Mouse (Mus musculus) intestine, embryonic 14.5 days (tissue): ENCODE results near the gene Rere. TPM values are rescaled to one million over a fixed set of nuclear protein-coding genes. Genes with fewer than 3 reads are reported as not detected.
A peak's percentile ranks its signal among the peaks of the same experiment; 100 is the strongest.

ENCODE experiments used
- ATAC-seq: fragments of 200-750 bp; cut with Nextera tagmentation; replicated peaks from 2 replicates; pipeline ENCODE4 v1.8.0; 2017; ENCODE audit warnings: low read depth, moderate number of reproducible peaks, moderate TSS enrichment, moderate library complexity; ENCODE audit not compliant: low FRiP score, low TSS enrichment
- DNase-seq: peaks from one replicate; pipeline ENCODE4 v3.0.0-alpha.2; 2018; ENCODE audit warnings: low spot score
- H3K27ac ChIP-seq: fragments of 300-500 bp; sonication (generic); 2 replicates; pipeline ENCODE4 v1.5.1; 2014; ENCODE audit warnings: low read depth, mild to moderate bottlenecking, control low read depth
- H3K27me3 ChIP-seq: fragments of 300-500 bp; sonication (generic); replicated peaks from 2 replicates; pipeline ENCODE4 v1.6.1; 2014; ENCODE audit warnings: low read length, control low read depth; ENCODE audit not compliant: control insufficient read depth, insufficient read depth
- H3K36me3 ChIP-seq: fragments of 300-500 bp; sonication (generic); 2 replicates; pipeline ENCODE4 v1.6.1; 2014; ENCODE audit warnings: low read length, control low read depth; ENCODE audit not compliant: control insufficient read depth, insufficient read depth
- H3K4me1 ChIP-seq: fragments of 300-500 bp; sonication (generic); replicated peaks from 2 replicates; pipeline ENCODE4 v1.6.1; 2014; ENCODE audit warnings: low read length, control low read depth, mixed read lengths; ENCODE audit not compliant: control insufficient read depth, insufficient read depth
- H3K4me2 ChIP-seq: fragments of 300-500 bp; sonication (generic); 2 replicates; pipeline ENCODE4 v1.6.1; 2014; ENCODE audit warnings: low read length
- H3K4me3 ChIP-seq: fragments of 300-500 bp; sonication (generic); 2 replicates; pipeline ENCODE4 v1.5.1; 2014; ENCODE audit warnings: low read depth, low read length, control low read depth, mixed read lengths
- H3K9ac ChIP-seq: fragments of 300-500 bp; sonication (generic); 2 replicates; pipeline ENCODE4 v1.6.1; 2014; ENCODE audit warnings: mild to moderate bottlenecking, low read length
- H3K9me3 ChIP-seq: fragments of 300-500 bp; sonication (generic); 2 replicates; pipeline ENCODE4 v1.6.1; 2016; ENCODE audit warnings: low read length, control low read depth; ENCODE audit not compliant: control insufficient read depth
- WGBS: fragments of 180-500 bp; shearing (Covaris S2); extraction: QIAGEN DNeasy Blood & Tissue Kit; methylation state at CpG from one replicate; pipeline ENCODE4 v1.1.7; 2014; 5-methylcytosine and 5-hydroxymethylcytosine counted together
- polyA plus RNA-seq: library from polyadenylated mRNA; unstranded; fragments of >200 nt; fragmentation: Nextera tagmentation; extraction: Ambion mirVana; gene quantifications from 2 replicates; pipeline ENCODE4 v1.2.1, GENCODE M21; 2014

Rere gene
- polyA plus RNA-seq, 1 experiment from 2014 or later = 38.0 TPM

DNA sequence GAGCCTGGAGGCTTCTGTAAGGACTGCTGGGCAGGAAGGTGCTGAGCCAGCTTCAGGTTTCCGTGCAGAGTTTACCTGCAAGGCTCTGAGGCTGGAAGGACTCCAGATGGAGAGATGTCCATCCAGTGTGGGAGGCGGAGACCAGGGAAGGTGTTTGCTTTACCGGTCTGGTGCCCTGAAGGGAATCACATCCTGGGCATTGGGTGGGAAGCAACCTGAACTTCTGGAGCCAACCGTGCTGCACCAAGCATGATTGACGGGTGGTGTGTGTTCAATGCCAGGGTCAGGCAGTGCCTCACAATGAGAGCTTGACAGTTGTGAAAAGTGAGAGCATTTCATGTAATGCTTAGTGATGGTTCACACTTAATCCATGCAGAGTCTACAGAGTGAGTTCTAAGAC lies 32.5 kb upstream of the Rere start:
- no peak overlapping the region for H3K4me3 ChIP-seq
- no peaks in the 10 kb centered on the region for H3K4me1 ChIP-seq
- no peak overlapping the region for H3K4me2 ChIP-seq
- no peak overlapping the region for H3K9ac ChIP-seq
- ATAC-seq = no peak
- no peaks in the 10 kb centered on the region for H3K9me3 ChIP-seq
- no peak for DNase-seq
- H3K27ac ChIP-seq = no peak overlapping the region
- H3K36me3 ChIP-seq = peaks cover 69% of the 10 kb centered on the region
- H3K27me3 ChIP-seq = no peaks in the 10 kb centered on the region
- WGBS = 81% methylated on average over 5 of the region's 5 CpGs

DNA sequence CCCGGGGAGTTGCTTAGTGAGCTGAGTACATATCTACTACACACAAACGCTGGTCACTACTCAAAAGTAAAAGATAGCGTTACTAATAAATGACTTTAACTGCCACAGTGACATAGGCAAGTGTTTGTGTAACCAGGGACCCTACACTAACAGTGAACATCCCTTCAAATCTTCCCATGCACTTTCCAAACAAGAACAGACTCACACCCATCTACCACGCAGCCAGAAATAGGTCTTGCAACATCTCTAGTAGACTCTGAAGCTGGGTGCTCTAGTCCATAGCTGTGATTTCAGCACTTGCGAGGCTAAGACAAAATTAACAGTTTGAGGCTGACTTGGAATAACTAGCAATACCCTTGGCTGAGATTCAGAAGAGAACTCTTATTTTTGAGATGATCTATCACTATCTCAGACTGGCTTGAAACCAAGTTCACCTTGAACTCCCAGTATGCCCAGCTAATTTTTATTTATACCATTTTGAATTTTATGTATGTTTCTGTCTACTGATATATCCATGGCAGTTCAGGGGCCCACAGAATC lies 31.6 kb upstream of the Rere start:
- H3K4me1 ChIP-seq = no peaks in the 10 kb centered on the region
- 78% methylated on average over 5 of the region's 5 CpGs for WGBS
- peaks cover 60% of the 10 kb centered on the region for H3K36me3 ChIP-seq
- H3K9me3 ChIP-seq = no peaks in the 10 kb centered on the region
- no peak overlapping the region for H3K4me3 ChIP-seq
- H3K27ac ChIP-seq = no peak overlapping the region
- H3K4me2 ChIP-seq = no peak overlapping the region
- H3K27me3 ChIP-seq = no peaks in the 10 kb centered on the region
- DNase-seq (no peak), ATAC-seq (no peak)
- no peak overlapping the region for H3K9ac ChIP-seq

DNA sequence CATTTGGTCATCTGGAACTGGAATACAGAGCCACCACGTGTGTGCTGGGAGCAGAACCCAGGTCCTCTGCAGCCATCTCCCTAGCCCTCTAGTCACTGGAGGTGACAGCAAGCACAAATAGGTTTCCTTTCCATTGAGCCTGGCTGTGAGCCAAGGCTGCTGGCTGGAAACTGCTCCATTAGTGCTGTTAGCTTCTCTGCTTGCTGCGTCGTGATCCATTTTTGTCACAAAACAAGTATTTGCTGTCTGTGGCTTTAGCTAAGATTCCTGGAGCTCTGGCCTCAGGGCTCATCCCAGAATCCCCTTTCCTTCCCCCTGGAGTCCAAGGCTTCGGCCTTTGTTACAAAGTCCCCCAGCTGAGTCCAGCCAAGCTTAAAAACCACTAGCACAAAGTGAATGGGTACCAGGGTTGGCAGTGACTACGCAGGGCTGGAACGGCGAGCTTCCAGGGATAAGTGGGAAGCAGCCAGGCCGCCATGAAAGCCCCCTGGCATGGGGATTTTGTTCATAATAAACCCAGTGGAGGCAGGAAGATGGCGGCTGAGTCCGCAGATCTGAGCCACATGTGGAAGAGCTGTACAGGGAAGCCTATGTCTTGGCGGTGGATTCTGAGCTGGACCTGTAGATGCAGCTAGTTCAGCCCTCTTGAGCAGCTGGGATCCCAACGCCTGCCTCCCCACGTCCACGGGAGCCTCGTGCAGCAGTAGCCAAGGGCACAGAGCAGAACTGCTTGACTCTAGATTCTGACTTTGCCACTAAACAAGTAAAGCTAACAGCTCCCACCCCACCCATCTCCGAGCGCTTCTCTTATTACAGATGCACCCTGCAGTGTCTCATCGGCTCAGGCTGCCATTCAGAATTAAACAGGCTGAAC lies 30.7 kb upstream of the Rere start:
- H3K4me2 ChIP-seq = no peak overlapping the region
- ATAC-seq = no peak
- no peak overlapping the region for H3K4me3 ChIP-seq
- H3K9me3 ChIP-seq = no peaks in the 10 kb centered on the region
- H3K9ac ChIP-seq = no peak overlapping the region
- peaks cover 50% of the 10 kb centered on the region for H3K36me3 ChIP-seq
- H3K4me1 ChIP-seq = no peaks in the 10 kb centered on the region
- no peaks in the 10 kb centered on the region for H3K27me3 ChIP-seq
- DNase-seq = no peak
- no peak overlapping the region; the same call in 1 of the 2 replicates for H3K27ac ChIP-seq
- 63% methylated on average over 18 of the region's 18 CpGs for WGBS

DNA sequence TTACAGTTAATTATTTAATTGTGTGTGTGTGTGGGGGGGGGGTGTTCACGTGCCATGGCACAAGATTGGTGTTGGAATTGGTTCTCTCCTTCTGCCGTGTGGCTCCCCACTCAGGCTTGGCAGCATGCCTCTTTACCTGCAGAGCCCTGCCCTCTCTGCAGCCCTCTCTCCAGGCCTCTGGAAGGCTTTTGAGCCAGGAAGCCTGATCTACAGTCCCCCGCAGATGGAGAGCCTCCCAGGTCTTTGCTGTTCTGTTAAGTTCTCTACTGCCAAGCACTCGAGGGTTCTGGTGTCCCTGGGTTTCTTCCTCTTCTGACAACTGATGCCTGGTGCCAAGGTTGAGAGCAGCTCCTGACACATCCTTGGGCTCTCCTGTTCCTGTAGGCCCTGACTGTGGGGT lies 27.0 kb upstream of the Rere start:
- H3K27ac ChIP-seq = no peak overlapping the region
- H3K4me3 ChIP-seq = no peak overlapping the region
- no peaks in the 10 kb centered on the region for H3K27me3 ChIP-seq
- H3K9me3 ChIP-seq = no peaks in the 10 kb centered on the region
- peaks cover 11% of the 10 kb centered on the region for H3K4me1 ChIP-seq
- DNase-seq = no peak
- whole genome bisulfite sequencing = 64% methylated on average over 4 of the region's 4 CpGs
- H3K4me2 ChIP-seq = no peak overlapping the region
- no peak overlapping the region for H3K9ac ChIP-seq
- peaks cover 14% of the 10 kb centered on the region for H3K36me3 ChIP-seq
- ATAC-seq = no peak

DNA sequence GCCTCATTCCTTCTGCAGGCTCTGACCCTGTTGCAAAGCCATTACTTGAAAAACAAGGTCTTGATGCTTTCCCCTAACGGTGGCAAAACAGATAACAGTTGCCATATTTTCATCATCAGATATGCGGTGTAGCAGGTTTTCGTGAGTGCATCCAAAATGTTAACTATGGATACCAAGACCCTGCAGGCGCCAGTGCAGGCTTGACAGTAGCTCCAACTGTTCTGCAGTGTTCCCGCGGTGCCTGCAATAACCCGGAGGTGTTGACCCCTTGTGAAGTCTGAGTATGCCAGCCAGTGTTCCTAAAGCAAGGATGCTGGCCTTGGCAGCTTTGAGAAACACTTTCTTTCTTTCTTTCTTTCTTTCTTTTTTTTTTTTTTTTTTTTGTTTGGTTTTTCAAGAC lies 26.3 kb upstream of the Rere start:
- no peak overlapping the region for H3K4me3 ChIP-seq
- H3K9ac ChIP-seq = no peak overlapping the region
- H3K4me1 ChIP-seq = peaks cover 11% of the 10 kb centered on the region
- ATAC-seq = no peak
- no peaks in the 10 kb centered on the region for H3K27me3 ChIP-seq
- WGBS = 90% methylated on average over 7 of the region's 7 CpGs
- H3K36me3 ChIP-seq = peaks cover 6% of the 10 kb centered on the region
- no peak overlapping the region for H3K4me2 ChIP-seq
- H3K9me3 ChIP-seq = no peaks in the 10 kb centered on the region
- no peak for DNase-seq
- H3K27ac ChIP-seq = no peak overlapping the region

DNA sequence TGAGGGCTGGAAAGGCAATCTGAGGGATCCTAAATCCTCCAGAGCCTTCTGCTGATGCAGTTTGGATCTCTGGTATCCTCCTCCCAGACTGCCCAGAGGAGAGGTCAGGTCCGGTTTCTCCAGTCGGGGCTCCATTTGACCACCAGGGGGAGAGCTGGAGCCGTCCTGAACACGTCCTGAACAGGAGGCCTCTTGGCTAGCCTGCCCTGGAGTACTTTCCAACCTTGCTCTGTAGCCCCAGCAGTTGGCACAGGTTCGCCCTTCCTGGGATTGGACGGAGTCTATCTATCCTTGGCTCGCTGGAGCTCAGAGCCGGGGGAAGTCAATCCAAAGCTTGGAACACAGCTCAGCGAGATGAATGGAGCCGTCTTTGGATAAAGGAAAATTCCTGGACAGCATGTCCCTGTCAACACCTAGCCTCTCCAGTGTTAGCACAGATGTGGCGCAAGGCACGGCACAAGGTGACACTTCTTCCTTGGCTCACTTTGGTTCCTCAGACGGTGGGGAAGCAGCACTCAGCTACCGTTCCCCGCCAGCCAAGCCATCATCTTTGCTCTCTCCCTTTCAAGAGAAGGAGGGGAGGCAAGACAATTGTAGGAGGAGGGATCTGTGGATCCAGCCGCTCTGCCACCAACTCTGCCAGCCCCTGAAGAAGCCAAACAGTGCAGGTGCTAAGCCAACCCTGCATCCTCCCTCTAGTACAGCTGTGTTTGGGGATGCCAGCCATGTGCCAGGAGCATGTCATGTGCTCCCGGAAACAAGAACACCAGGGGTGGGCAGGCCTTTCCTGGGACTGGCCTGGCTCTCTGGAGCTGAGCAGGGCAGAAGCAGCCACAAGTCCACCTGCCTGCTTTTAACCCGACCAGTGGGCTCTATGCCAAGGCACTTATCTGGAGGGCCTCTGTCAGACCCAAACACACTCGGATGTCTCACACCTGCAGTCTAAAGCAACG lies 23.9 kb upstream of the Rere start:
- Histone ChIP-seq H3K9ac (no peak overlapping the region), H3K4me3 (no peak overlapping the region), H3K9me3 (no peaks in the 10 kb centered on the region), H3K27me3 (no peaks in the 10 kb centered on the region), H3K4me1 (peaks cover 11% of the 10 kb centered on the region), H3K4me2 (no peak overlapping the region), H3K27ac (peak overlapping the region; percentile 57), H3K36me3 (no peaks in the 10 kb centered on the region)
- DNase-seq (peak; percentile 94), ATAC-seq (peak; percentile 59)
- 46% methylated on average over 20 of the region's 20 CpGs for WGBS

DNA sequence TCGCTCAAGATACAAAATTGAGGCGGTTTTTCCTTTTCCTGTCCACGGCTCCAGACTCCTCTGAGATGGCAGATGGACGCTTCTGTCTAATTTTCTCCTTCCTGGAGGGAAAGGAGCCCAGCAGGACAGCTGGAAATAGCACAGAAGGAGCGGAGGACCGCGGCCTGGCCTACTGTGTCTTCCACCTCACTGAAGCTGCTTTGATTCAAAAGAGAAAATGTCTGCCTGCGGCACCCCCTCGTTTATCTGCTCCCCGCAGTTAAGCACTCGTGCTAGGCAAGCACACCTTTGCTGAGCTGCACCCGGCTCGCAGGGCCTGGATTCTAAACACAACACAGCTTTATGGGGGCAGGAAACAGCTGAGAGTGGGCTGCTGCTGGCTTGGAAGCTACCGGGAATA lies 23.1 kb upstream of the Rere start:
- no peak for ATAC-seq
- Histone ChIP-seq H3K27ac (peak overlapping the region; percentile 57), H3K9me3 (no peaks in the 10 kb centered on the region), H3K27me3 (no peaks in the 10 kb centered on the region), H3K36me3 (no peaks in the 10 kb centered on the region), H3K9ac (no peak overlapping the region), H3K4me2 (no peak overlapping the region), H3K4me3 (no peak overlapping the region), H3K4me1 (peaks cover 11% of the 10 kb centered on the region)
- 55% methylated on average over 14 of the region's 14 CpGs for WGBS
- no peak for DNase-seq

DNA sequence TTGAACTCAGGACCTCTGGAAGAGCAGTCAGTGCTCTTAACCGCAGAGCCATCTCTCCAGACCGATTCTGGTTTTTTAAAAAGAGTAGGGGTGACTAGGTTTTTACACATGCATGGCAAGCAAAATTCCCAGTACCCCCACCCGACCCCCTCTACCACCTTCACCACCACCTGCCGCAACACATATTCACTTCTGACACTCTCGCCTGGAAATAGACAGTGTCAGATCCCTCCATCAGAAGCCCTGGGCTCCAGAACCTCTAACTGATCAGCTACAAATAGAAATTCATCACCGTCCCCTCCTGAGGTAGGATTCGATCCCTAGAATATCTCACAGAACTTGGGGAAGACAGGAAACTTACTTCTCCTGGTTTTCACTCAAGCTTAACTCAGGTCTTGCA lies 21.9 kb upstream of the Rere start:
- Histone ChIP-seq H3K4me2 (no peak overlapping the region), H3K27ac (no peak overlapping the region), H3K4me3 (no peak overlapping the region), H3K27me3 (no peaks in the 10 kb centered on the region), H3K9ac (no peak overlapping the region), H3K9me3 (no peaks in the 10 kb centered on the region), H3K4me1 (peaks cover 11% of the 10 kb centered on the region), H3K36me3 (no peaks in the 10 kb centered on the region)
- WGBS = 93% methylated on average over 7 of the region's 7 CpGs
- ATAC-seq = no peak
- no peak for DNase-seq
